Mouse (Mus musculus) embryonic facial prominence, embryonic 14.5 days (tissue): Measurements from ENCODE around the gene Bcl2l12. TPM values are rescaled to one million over a fixed set of nuclear protein-coding genes. Genes with fewer than 3 reads are reported as not detected.

Experiments
- ATAC-seq: fragments of 200-750 bp; cut with Nextera tagmentation; 2 replicates; pipeline ENCODE4 v1.8.0; 2017; ENCODE audit warnings: low read depth, moderate number of reproducible peaks, moderate TSS enrichment
- DNase-seq: peaks from one replicate; pipeline ENCODE4 v3.0.0-alpha.2; 2015; ENCODE audit warnings: low spot score
- H3K27ac ChIP-seq: fragments of 300-500 bp; sonication (generic); replicated peaks from 2 replicates; pipeline ENCODE4 v1.5.1; 2014; ENCODE audit warnings: low read depth, mild to moderate bottlenecking, low read length, moderate library complexity
- H3K27me3 ChIP-seq: fragments of 300-500 bp; sonication (generic); replicated peaks from 2 replicates; pipeline ENCODE4 v1.6.1; 2014; ENCODE audit warnings: low read length; ENCODE audit not compliant: control insufficient read depth, insufficient read depth
- H3K36me3 ChIP-seq: fragments of 300-500 bp; sonication (generic); 2 replicates; pipeline ENCODE4 v1.6.1; 2014; ENCODE audit warnings: low read length, mixed read lengths; ENCODE audit not compliant: control insufficient read depth, insufficient read depth
- H3K4me1 ChIP-seq: fragments of 300-500 bp; sonication (generic); 2 replicates; pipeline ENCODE4 v1.6.1; 2014; ENCODE audit warnings: antibody characterized with exemption, low read length; ENCODE audit not compliant: control insufficient read depth, insufficient read depth
- H3K4me2 ChIP-seq: fragments of 300-500 bp; sonication (generic); 2 replicates; pipeline ENCODE4 v1.6.1; 2014; ENCODE audit warnings: low read depth, mild to moderate bottlenecking, low read length, moderate library complexity, mixed read lengths
- H3K4me3 ChIP-seq: fragments of 300-500 bp; sonication (generic); 2 replicates; pipeline ENCODE4 v1.5.1; 2014; ENCODE audit warnings: low read depth, mild to moderate bottlenecking, low read length
- H3K9ac ChIP-seq: fragments of 300-500 bp; sonication (generic); 2 replicates; pipeline ENCODE4 v1.6.1; 2014; ENCODE audit warnings: low read depth, mild to moderate bottlenecking, low read length, moderate library complexity, mixed read lengths
- H3K9me3 ChIP-seq: fragments of 300-500 bp; sonication (generic); 2 replicates; pipeline ENCODE4 v1.6.1; 2016; ENCODE audit warnings: low read length; ENCODE audit not compliant: control insufficient read depth
- WGBS: fragments of 180-500 bp; shearing (Covaris S2); extraction: QIAGEN DNeasy Blood & Tissue Kit; methylation state at CpG from one replicate; pipeline ENCODE4 v1.1.7; 2014; 5-methylcytosine and 5-hydroxymethylcytosine counted together
- microRNA-seq: library from miRNA; unstranded; fragments of <30 nt; microRNA quantifications from one replicate; pipeline ENCODE4, GENCODE M21; 2016; ENCODE audit warnings: borderline number of aligned reads
- polyA plus RNA-seq: library from polyadenylated mRNA; unstranded; fragments of >200 nt; fragmentation: Nextera tagmentation; extraction: Ambion mirVana; gene quantifications from 2 replicates; pipeline ENCODE4 v1.2.1, GENCODE M21; 2014

Bcl2l12 gene
- polyA plus RNA-seq, 1 experiment from 2014 or later: 43.2 TPM

DNA sequence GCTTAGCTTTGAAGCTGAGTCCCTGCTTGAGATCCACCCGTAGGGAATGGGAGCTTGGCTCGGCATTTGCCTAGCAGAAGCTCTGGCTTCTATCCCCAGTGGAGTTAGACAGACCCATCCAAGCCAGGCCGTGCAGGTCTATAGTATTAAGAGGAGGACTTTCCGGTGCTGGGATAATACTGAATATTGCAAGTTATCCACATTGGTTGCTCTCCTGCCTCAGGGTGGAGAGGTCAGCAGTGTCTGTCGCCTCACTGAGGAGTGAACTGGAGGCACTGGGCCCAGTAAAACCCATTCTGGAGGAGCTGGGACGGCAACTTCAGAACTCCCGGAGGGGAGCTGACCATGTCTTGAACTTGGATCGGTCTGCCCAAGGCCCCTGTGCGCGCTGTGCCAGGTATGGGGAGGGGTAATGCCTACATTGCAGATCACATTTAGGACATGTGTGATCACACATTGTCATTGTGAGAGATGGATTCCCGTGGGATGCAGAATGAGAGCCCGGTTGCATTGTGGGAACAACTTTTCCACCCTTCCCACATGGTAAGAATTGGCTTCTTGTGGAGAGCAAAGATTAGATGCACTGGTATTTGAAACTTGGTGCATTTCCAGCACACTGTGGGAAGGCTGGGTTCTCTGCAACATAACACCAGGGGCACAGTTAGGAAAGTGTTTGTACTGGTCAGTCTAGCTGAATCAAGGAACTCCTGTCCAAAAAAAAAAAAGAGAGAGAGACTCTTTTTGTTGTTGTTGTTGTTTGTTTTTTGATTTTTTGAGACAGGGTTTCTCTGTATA is 44.2 kb downstream of the Bcl2l12 start:
- Histone ChIP-seq H3K9ac (no peak overlapping the region), H3K4me2 (no peak overlapping the region), H3K9me3 (no peaks in the 10 kb centered on the region), H3K36me3 (0 out of 2 replicates have a peak, but pooled peaks cover 4% of the 10 kb centered on the region), H3K4me3 (no peak overlapping the region), H3K27me3 (peaks cover 21% of the 10 kb centered on the region), H3K27ac (no peak overlapping the region), H3K4me1 (peaks cover 7% of the 10 kb centered on the region)
- ATAC-seq: no peak
- 74% methylated on average over 12 of the region's 12 CpGs for WGBS
- DNase-seq: peak; percentile 30

DNA sequence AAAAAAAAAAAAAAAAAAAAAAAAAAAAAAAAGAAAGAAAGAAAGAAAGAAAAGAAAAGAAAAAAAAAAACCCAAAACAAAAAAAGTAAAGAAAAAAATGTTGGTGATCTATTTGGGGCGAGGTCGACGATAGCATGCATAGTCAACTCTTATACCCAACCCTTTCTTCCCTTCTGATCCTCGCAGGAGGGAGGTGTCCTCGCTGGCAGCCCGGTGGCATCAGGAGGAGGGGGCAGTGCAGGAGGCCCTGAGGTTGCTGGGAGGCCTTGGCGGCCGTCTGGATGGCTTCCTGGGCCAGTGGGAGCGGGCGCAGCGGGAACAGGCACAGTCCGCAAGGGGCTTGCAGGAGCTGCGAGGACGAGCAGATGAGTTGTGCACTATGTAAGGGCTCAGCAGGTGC is 45.0 kb downstream of the Bcl2l12 start:
- Histone ChIP-seq H3K4me1 (peaks cover 7% of the 10 kb centered on the region), H3K4me2 (no peak overlapping the region), H3K9me3 (no peaks in the 10 kb centered on the region), H3K9ac (no peak overlapping the region), H3K4me3 (no peak overlapping the region), H3K27ac (no peak overlapping the region), H3K36me3 (no peaks in the 10 kb centered on the region), H3K27me3 (peaks cover 21% of the 10 kb centered on the region)
- no peak for DNase-seq
- ATAC-seq: no peak
- WGBS: 57% methylated on average over 14 of the region's 14 CpGs

DNA sequence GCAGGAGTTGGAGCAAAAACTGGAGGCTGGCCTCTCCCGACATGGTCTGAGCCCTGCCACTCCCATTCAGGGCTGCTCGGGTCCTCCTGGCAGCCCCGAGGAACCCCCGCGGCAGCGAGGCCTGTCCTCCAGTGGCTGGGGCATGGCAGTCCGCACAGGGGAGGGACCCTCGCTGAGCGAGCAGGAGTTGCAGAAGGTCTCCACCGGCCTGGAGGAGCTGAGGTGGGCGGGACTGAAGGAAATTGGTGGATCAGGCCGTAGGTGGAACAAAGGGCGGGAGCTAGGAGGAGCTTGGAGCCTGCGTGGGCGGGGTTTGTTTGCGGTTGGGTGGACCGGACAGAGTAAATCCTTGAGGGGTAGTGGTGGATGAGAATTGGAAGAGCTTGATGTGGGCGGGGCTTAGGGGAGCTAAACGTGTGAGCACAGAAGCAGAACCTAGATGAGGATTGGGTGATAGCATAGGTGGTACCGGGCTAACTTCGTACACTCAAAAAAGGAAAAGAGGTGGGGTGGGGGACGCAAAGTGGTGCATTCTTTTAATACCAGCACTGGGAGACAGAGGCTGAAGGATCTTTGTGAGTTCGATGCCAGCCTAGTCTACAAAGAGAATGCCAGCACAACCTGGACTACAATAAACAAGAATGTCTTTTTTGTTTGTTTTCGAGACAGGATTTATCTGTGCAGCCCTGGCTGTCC is 45.8 kb downstream of the Bcl2l12 start:
- Histone ChIP-seq H3K27ac (peak overlapping the region; percentile 67), H3K36me3 (no peaks in the 10 kb centered on the region), H3K4me1 (peaks cover 7% of the 10 kb centered on the region), H3K9ac (peak overlapping the region; percentile 63), H3K27me3 (peaks cover 21% of the 10 kb centered on the region), H3K4me3 (peak overlapping the region; percentile 48), H3K9me3 (no peaks in the 10 kb centered on the region), H3K4me2 (peak overlapping the region; percentile 95)
- ATAC-seq: peak; percentile 93
- peak; percentile 98 for DNase-seq
- WGBS: 8% methylated on average over 24 of the region's 24 CpGs

DNA sequence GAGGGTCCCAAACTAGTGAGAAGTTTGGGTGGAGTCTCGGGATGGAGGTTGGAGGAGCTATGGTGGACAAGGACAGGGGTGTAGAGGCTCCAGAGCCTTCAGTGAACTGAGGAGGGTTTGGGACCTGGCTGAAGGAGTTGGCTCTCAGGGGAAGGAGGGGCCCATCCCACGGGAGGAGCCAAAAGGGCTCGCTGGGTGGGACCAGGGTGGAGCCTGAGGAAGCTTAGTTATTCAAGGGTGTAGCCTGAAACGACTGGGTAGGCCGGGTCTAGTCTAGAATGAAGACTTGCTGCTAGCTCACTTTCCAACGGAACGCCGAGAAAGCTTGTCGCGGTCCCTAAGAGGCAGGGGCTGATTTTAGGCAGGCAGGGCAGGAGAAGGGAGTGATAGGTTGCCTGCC is 46.6 kb downstream of the Bcl2l12 start:
- H3K27ac ChIP-seq: peak overlapping the region; percentile 67
- no peaks in the 10 kb centered on the region for H3K9me3 ChIP-seq

DNA sequence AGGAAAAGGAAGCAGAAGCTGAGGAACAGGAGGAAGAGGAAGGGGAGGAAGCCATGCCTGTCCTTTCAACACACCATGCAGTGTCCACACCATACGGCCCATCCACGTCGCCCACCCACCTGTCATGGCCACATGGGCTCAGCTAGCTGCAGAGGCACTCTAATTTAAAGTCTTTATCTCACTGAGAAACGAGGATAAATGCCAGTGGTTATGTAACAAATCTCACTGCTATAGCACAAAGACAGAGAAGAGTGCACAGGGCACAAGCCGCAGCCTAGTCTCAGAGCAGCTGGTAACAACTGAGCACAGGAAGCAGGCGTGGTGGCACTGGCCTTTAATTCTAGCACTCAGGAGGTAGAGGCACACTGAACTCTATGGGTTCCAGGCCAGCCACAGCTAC is 48.6 kb downstream of the Bcl2l12 start:
- Histone ChIP-seq H3K27ac (no peak overlapping the region), H3K27me3 (peaks cover 21% of the 10 kb centered on the region), H3K9ac (no peak overlapping the region), H3K4me2 (no peak overlapping the region), H3K4me3 (no peak overlapping the region), H3K4me1 (peaks cover 7% of the 10 kb centered on the region), H3K9me3 (no peaks in the 10 kb centered on the region), H3K36me3 (no peaks in the 10 kb centered on the region)
- ATAC-seq: no peak
- 61% methylated on average over 6 of the region's 6 CpGs for WGBS
- DNase-seq: no peak

More for the DNA sequence above, 46.6 kb downstream of the Bcl2l12 start:
- H3K36me3 ChIP-seq: no peaks in the 10 kb centered on the region
- 5% methylated on average over 8 of the region's 10 CpGs for WGBS
- H3K27me3 ChIP-seq: peaks cover 21% of the 10 kb centered on the region
- peak; percentile 86 for DNase-seq
- peak; percentile 77 for ATAC-seq
- H3K9ac ChIP-seq: peak overlapping the region; percentile 63
- H3K4me2 ChIP-seq: peak overlapping the region; percentile 95
- H3K4me3 ChIP-seq: peak overlapping the region; percentile 48
- peaks cover 7% of the 10 kb centered on the region for H3K4me1 ChIP-seq

DNA sequence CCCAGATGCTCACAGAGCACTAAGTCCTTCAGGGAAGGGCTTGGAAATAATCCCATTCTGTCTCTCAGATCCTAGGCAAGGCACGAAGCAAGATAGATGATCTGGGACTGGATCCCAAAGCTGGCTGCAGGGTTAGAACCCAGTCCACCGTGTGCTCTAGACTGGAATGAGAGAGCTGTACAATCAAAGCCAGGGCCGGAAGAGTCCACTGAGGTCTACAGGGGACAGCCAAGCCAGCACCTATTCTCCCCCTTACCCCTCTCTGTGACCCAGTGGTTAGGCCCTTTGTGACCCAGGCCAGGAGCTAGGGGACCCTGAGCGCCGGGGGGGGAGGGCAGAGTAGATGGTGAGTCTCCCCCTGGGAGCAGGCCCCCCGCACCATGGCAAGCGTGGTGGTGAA is 55.6 kb downstream of the Bcl2l12 start, which contains the start of gene Tsks:
Gene Tsks (plus strand): TSS at position 301 of the 400 bp plus-strand sequence.
- no peaks in the 10 kb centered on the region for H3K9me3 ChIP-seq
- no peak within 1 kb of the TSS for H3K27ac ChIP-seq
- no peak within 1 kb of the TSS for H3K9ac ChIP-seq
- H3K36me3 ChIP-seq: no peaks in the 10 kb centered on the region
- H3K27me3 ChIP-seq: no peaks in the 10 kb centered on the region
- no peaks in the 10 kb centered on the region for H3K4me1 ChIP-seq
- no peak within 1 kb of the TSS for H3K4me3 ChIP-seq
- 75% methylated on average over 7 of the region's 7 CpGs for WGBS
- ATAC-seq (no peak), DNase-seq (no peak)
- no peak within 1 kb of the TSS for H3K4me2 ChIP-seq

Small RNA genes lying within 50 kb of the gene (microRNA-seq; reads per million reads assigned to microRNA genes)
- not detected for gene Mir7054

Other genes with a start within 250 kb of the Bcl2l12 start
- gene Zfp473, start 247.7 kb downstream of the Bcl2l12 start, polyA plus RNA-seq: 1.1 and 1.7 TPM in 2 replicates
- 47.0 and 51.1 TPM in 2 replicates for gene Nup62, start 182.6 kb downstream of the Bcl2l12 start, polyA plus RNA-seq
- 0.78 and 1.4 TPM in 2 replicates for gene Il4i1, start 182.3 kb downstream of the Bcl2l12 start, polyA plus RNA-seq
- 6.8 and 6.9 TPM in 2 replicates for gene Atf5, start 182.1 kb downstream of the Bcl2l12 start, polyA plus RNA-seq
- 69.0 and 78.6 TPM in 2 replicates for gene Akt1s1, start 149.7 kb downstream of the Bcl2l12 start, polyA plus RNA-seq
- gene Tbc1d17, start 149.6 kb downstream of the Bcl2l12 start, polyA plus RNA-seq: 66.9 and 82.7 TPM in 2 replicates
- gene Pnkp, start 141.6 kb downstream of the Bcl2l12 start, polyA plus RNA-seq: 23.4 and 27.7 TPM in 2 replicates
- 398 and 442 TPM in 2 replicates for gene Ptov1, start 128.9 kb downstream of the Bcl2l12 start, polyA plus RNA-seq
- gene Med25, start 106.0 kb downstream of the Bcl2l12 start, polyA plus RNA-seq: 62.5 and 64.2 TPM in 2 replicates
- gene Fuz, start 102.6 kb downstream of the Bcl2l12 start, polyA plus RNA-seq: 16.9 and 19.7 TPM in 2 replicates
- gene Ap2a1, start 69.2 kb downstream of the Bcl2l12 start, polyA plus RNA-seq: 73.5 and 79.8 TPM in 2 replicates
- 0.30 TPM in 1 of 2 replicates, not detected in the other for gene Tsks, start 55.5 kb downstream of the Bcl2l12 start, polyA plus RNA-seq
- 22.4 and 31.1 TPM in 2 replicates for gene Cpt1c, start 23.9 kb downstream of the Bcl2l12 start, polyA plus RNA-seq
- gene Prmt1, start 12.1 kb downstream of the Bcl2l12 start, polyA plus RNA-seq: 173 and 178 TPM in 2 replicates
- gene Irf3, start 1.1 kb downstream of the Bcl2l12 start, polyA plus RNA-seq: 77.7 and 84.6 TPM in 2 replicates
- 43.7 and 47.5 TPM in 2 replicates for gene Scaf1, start 17.7 kb upstream of the Bcl2l12 start, polyA plus RNA-seq
- 50.5 and 52.3 TPM in 2 replicates for gene Rras, start 19.2 kb upstream of the Bcl2l12 start, polyA plus RNA-seq
- gene Prr12, start 54.2 kb upstream of the Bcl2l12 start, polyA plus RNA-seq: 12.8 and 13.7 TPM in 2 replicates
- 59.1 and 63.3 TPM in 2 replicates for gene Nosip, start 63.7 kb upstream of the Bcl2l12 start, polyA plus RNA-seq
- 20.9 and 22.2 TPM in 2 replicates for gene Prrg2, start 64.0 kb upstream of the Bcl2l12 start, polyA plus RNA-seq
- gene Rcn3, start 93.5 kb upstream of the Bcl2l12 start, polyA plus RNA-seq: 587 and 592 TPM in 2 replicates
- 120 and 129 TPM in 2 replicates for gene Fcgrt, start 105.1 kb upstream of the Bcl2l12 start, polyA plus RNA-seq
- 1,575 and 1,608 TPM in 2 replicates for gene Rps11, start 125.7 kb upstream of the Bcl2l12 start, polyA plus RNA-seq
- gene Rpl13a, start 130.0 kb upstream of the Bcl2l12 start, polyA plus RNA-seq: 1,594 and 1,619 TPM in 2 replicates
- gene Gm45713, start 137.5 kb upstream of the Bcl2l12 start, polyA plus RNA-seq: 0.47 and 0.61 TPM in 2 replicates
- 2.3 TPM in 2 replicates for gene Flt3l, start 137.7 kb upstream of the Bcl2l12 start, polyA plus RNA-seq
- gene Pih1d1, start 155.6 kb upstream of the Bcl2l12 start, polyA plus RNA-seq: 80.3 and 88.8 TPM in 2 replicates
- gene Aldh16a1, start 155.9 kb upstream of the Bcl2l12 start, polyA plus RNA-seq: 36.8 and 39.4 TPM in 2 replicates
- gene Slc17a7, start 165.2 kb upstream of the Bcl2l12 start, polyA plus RNA-seq: 0.87 and 1.3 TPM in 2 replicates
- 5.8 and 6.1 TPM in 2 replicates for gene Gfy, start 180.9 kb upstream of the Bcl2l12 start, polyA plus RNA-seq
- not detected in 2 replicates for gene Pth2, start 182.3 kb upstream of the Bcl2l12 start, polyA plus RNA-seq
- gene Ccdc155, start 206.2 kb upstream of the Bcl2l12 start, polyA plus RNA-seq: 1.5 TPM in 2 replicates
- gene Dkkl1, start 213.4 kb upstream of the Bcl2l12 start, polyA plus RNA-seq: 6.3 and 8.5 TPM in 2 replicates
- 112 and 142 TPM in 2 replicates for gene Tead2, start 217.0 kb upstream of the Bcl2l12 start, polyA plus RNA-seq
- 2.4 and 4.8 TPM in 2 replicates for gene Cd37, start 240.4 kb upstream of the Bcl2l12 start, polyA plus RNA-seq
- gene Slc6a16, start 242.4 kb upstream of the Bcl2l12 start, polyA plus RNA-seq: 0.11 and 0.38 TPM in 2 replicates